Mouse (Mus musculus) liver, embryonic 11.5 days (tissue): ENCODE measurements around the gene Kansl1. TPM values are rescaled to one million over a fixed set of nuclear protein-coding genes. Genes with fewer than 3 reads are reported as not detected.
"Not testable (repeated sequence)": the region's sequence is repeated elsewhere in the genome, so short reads cannot be mapped to it uniquely, and the experiment has no call there.

Source experiments
- ATAC-seq: fragments of 200-750 bp; cut with Nextera tagmentation; replicated peaks from 2 replicates; pipeline ENCODE4 v1.8.0; 2017; ENCODE audit warnings: moderate number of reproducible peaks, mild to moderate bottlenecking, moderate TSS enrichment, moderate library complexity; ENCODE audit not compliant: low FRiP score
- DNase-seq: peaks from one replicate; pipeline ENCODE4 v3.0.0-alpha.2; 2017; ENCODE audit warnings: low spot score
- H3K27ac ChIP-seq: fragments of 300-500 bp; sonication (generic); 2 replicates; pipeline ENCODE4 v1.5.1; 2014; ENCODE audit warnings: mild to moderate bottlenecking, low read depth, low read length, control low read depth
- H3K27me3 ChIP-seq: fragments of 300-500 bp; sonication (generic); replicated peaks from 2 replicates; pipeline ENCODE4 v1.6.1; 2014; ENCODE audit warnings: low read length, mixed read lengths; ENCODE audit not compliant: control insufficient read depth, insufficient read depth
- H3K36me3 ChIP-seq: fragments of 300-500 bp; sonication (generic); 2 replicates; pipeline ENCODE4 v1.6.1; 2014; ENCODE audit warnings: mild to moderate bottlenecking, low read length, moderate library complexity, mixed read lengths; ENCODE audit not compliant: control insufficient read depth, insufficient read depth
- H3K4me1 ChIP-seq: fragments of 300-500 bp; sonication (generic); replicated peaks from 2 replicates; pipeline ENCODE4 v1.6.1; 2014; ENCODE audit warnings: low read length, mixed read lengths; ENCODE audit not compliant: control insufficient read depth, insufficient read depth
- H3K4me2 ChIP-seq: fragments of 300-500 bp; sonication (generic); 2 replicates; pipeline ENCODE4 v1.6.1; 2014; ENCODE audit warnings: mild to moderate bottlenecking, control low read depth, moderate library complexity
- H3K4me3 ChIP-seq: fragments of 300-500 bp; sonication (generic); 2 replicates; pipeline ENCODE4 v1.5.1; 2014; ENCODE audit warnings: low read depth, low read length, control low read depth
- H3K9ac ChIP-seq: fragments of 300-500 bp; sonication (generic); 2 replicates; pipeline ENCODE4 v1.6.1; 2014; ENCODE audit warnings: low read depth, low read length, control low read depth
- H3K9me3 ChIP-seq: fragments of 300-500 bp; sonication (generic); 2 replicates; pipeline ENCODE4 v1.6.1; 2016; ENCODE audit warnings: low read length, inconsistent platforms, mixed read lengths; ENCODE audit not compliant: control insufficient read depth
- WGBS: fragments of 180-500 bp; shearing (Covaris S2); extraction: QIAGEN DNeasy Blood & Tissue Kit; methylation state at CpG from one replicate; pipeline ENCODE4 v1.1.7; 2014; 5-methylcytosine and 5-hydroxymethylcytosine counted together
- polyA plus RNA-seq: library from polyadenylated mRNA; unstranded; fragments of >200 nt; fragmentation: Nextera tagmentation; extraction: Ambion mirVana; gene quantifications from 2 replicates; pipeline ENCODE4 v1.2.1, GENCODE M21; 2014

Kansl1 gene
- polyA plus RNA-seq, 1 experiment from 2014 or later = 18.2 TPM

- DNase-seq (no peak), ATAC-seq (no peak)
- Histone ChIP-seq H3K27ac (no peak overlapping the region), H3K9ac (no peak overlapping the region), H3K27me3 (no peaks in the 10 kb centered on the region), H3K36me3 (no peaks in the 10 kb centered on the region), H3K4me2 (no peak overlapping the region), H3K9me3 (no peaks in the 10 kb centered on the region), H3K4me3 (no peak overlapping the region), H3K4me1 (no peaks in the 10 kb centered on the region)
Measured at GRCm38 (mm10) chr11:104461551-104461950, 7.1 kb downstream of the Kansl1 start.

GRCm38 (mm10) chr11:104459671-104460070, 9.0 kb downstream of the Kansl1 start:
- Histone ChIP-seq H3K27me3 (no peaks in the 10 kb centered on the region), H3K36me3 (no peaks in the 10 kb centered on the region), H3K4me3 (no peak overlapping the region), H3K4me2 (no peak overlapping the region), H3K9me3 (no peaks in the 10 kb centered on the region), H3K4me1 (no peaks in the 10 kb centered on the region), H3K9ac (no peak overlapping the region), H3K27ac (no peak overlapping the region)
- ATAC-seq (no peak), DNase-seq (no peak)
- WGBS = 85% methylated on average over 2 of the region's 2 CpGs

GRCm38 (mm10) chr11:104458507-104458906, 10.2 kb downstream of the Kansl1 start:
- Histone ChIP-seq H3K36me3 (no peaks in the 10 kb centered on the region), H3K4me1 (no peaks in the 10 kb centered on the region), H3K27me3 (no peaks in the 10 kb centered on the region), H3K9ac (no peak overlapping the region), H3K27ac (no peak overlapping the region), H3K9me3 (no peaks in the 10 kb centered on the region), H3K4me3 (no peak overlapping the region), H3K4me2 (no peak overlapping the region)
- DNase-seq (no peak), ATAC-seq (no peak)
- WGBS = 80% methylated on average over 2 of the region's 2 CpGs

GRCm38 (mm10) chr11:104452709-104453108, 16.0 kb downstream of the Kansl1 start:
- no peaks in the 10 kb centered on the region for H3K36me3 ChIP-seq
- no peaks in the 10 kb centered on the region; the same call in 1 of the 2 replicates for H3K4me1 ChIP-seq
- no peak for DNase-seq
- H3K27ac ChIP-seq = no peak overlapping the region
- no peaks in the 10 kb centered on the region for H3K27me3 ChIP-seq
- peak; percentile 76 for ATAC-seq
- no peaks in the 10 kb centered on the region for H3K9me3 ChIP-seq
- peak overlapping the region; percentile 15; the same call in 1 of the 2 replicates for H3K4me2 ChIP-seq
- no peak overlapping the region for H3K4me3 ChIP-seq
- 97% methylated on average over 1 of the region's 1 CpGs for WGBS
- H3K9ac ChIP-seq = no peak overlapping the region

GRCm38 (mm10) chr11:104451239-104451638, 17.4 kb downstream of the Kansl1 start:
- Histone ChIP-seq H3K4me2 (no peak overlapping the region), H3K4me3 (no peak overlapping the region), H3K27ac (no peak overlapping the region), H3K9me3 (no peaks in the 10 kb centered on the region), H3K4me1 (peaks cover 2% of the 10 kb centered on the region; the same call in 1 of the 2 replicates), H3K9ac (no peak overlapping the region), H3K27me3 (no peaks in the 10 kb centered on the region), H3K36me3 (no peaks in the 10 kb centered on the region)
- 88% methylated on average over 1 of the region's 1 CpGs for WGBS
- DNase-seq (no peak), ATAC-seq (no peak)

- H3K36me3 ChIP-seq, ATAC-seq, H3K4me1 ChIP-seq, H3K4me3 ChIP-seq, H3K9ac ChIP-seq, DNase-seq, H3K27me3 ChIP-seq, H3K4me2 ChIP-seq, H3K9me3 ChIP-seq, H3K27ac ChIP-seq: not testable (repeated sequence)
- WGBS = 68% methylated on average over 2 of the region's 2 CpGs
Measured at GRCm38 (mm10) chr11:104448499-104448898, 20.2 kb downstream of the Kansl1 start.

- Histone ChIP-seq H3K27ac (no peak overlapping the region), H3K36me3 (no peaks in the 10 kb centered on the region), H3K9me3 (no peaks in the 10 kb centered on the region), H3K4me3 (no peak overlapping the region), H3K27me3 (no peaks in the 10 kb centered on the region), H3K9ac (no peak overlapping the region), H3K4me2 (no peak overlapping the region), H3K4me1 (peaks cover 5% of the 10 kb centered on the region; the same call in 1 of the 2 replicates)
- DNase-seq = no peak
- WGBS = 85% methylated on average over 2 of the region's 2 CpGs
- ATAC-seq = no peak
Measured at GRCm38 (mm10) chr11:104445538-104445937, 23.1 kb downstream of the Kansl1 start.

GRCm38 (mm10) chr11:104445044-104445443, 23.6 kb downstream of the Kansl1 start:
- DNase-seq = no peak

GRCm38 (mm10) chr11:104443359-104443758, 25.3 kb downstream of the Kansl1 start:
- DNase-seq (no peak), ATAC-seq (no peak)
- Histone ChIP-seq H3K9ac (peak overlapping the region; percentile 99), H3K27me3 (no peaks in the 10 kb centered on the region), H3K4me2 (peak overlapping the region; percentile 88), H3K36me3 (no peaks in the 10 kb centered on the region), H3K4me3 (peak overlapping the region; percentile 81), H3K27ac (peak overlapping the region; percentile 100), H3K9me3 (no peaks in the 10 kb centered on the region), H3K4me1 (peaks cover 16% of the 10 kb centered on the region)
- WGBS = 32% methylated on average over 2 of the region's 2 CpGs

More at GRCm38 (mm10) chr11:104445044-104445443, 23.6 kb downstream of the Kansl1 start:
- Histone ChIP-seq H3K4me2 (no peak overlapping the region), H3K9me3 (no peaks in the 10 kb centered on the region), H3K36me3 (no peaks in the 10 kb centered on the region), H3K9ac (no peak overlapping the region), H3K27me3 (no peaks in the 10 kb centered on the region), H3K4me1 (peaks cover 5% of the 10 kb centered on the region; the same call in 1 of the 2 replicates), H3K27ac (no peak overlapping the region), H3K4me3 (no peak overlapping the region)
- WGBS = 94% methylated on average over 1 of the region's 1 CpGs
- no peak for ATAC-seq
